Mouse (Mus musculus) activated CD4-positive, CD25-positive, alpha-beta regulatory T cell (primary cell): ENCODE measurements around the gene Pdlim3. TPM values are rescaled to one million over a fixed set of nuclear protein-coding genes. Genes with fewer than 3 reads are reported as not detected.

ENCODE experiments used
- polyA plus RNA-seq, 2 experiments: library from polyadenylated mRNA; unstranded; fragments of 100-300 nt; shearing (Covaris generic); gene quantifications; one replicate each; pipeline ENCODE4 v1.2.1; 2017

Pdlim3 gene
- polyA plus RNA-seq: not detected

DNA sequence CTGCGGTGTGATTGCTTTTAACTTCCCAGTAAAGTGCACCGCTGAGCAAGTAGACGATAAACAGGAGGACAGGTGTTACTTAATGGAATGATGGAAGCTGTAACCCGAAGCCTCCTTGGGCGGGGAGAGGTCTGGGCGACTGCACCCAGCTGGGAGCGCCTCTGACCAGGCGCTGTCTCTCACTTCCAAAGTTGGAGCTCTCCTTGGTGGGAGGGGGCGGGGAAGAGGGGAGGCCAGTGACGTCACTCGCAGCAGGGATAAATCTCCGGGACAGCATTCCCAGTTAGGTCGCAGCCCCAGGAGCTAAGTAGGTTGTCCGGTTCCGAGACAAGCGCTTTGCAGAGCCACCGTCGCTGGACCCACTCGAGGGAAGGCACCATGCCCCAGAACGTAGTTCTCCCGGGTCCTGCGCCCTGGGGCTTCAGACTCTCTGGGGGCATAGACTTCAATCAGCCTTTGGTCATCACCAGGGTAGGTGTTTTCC lies at the start of gene Pdlim3:
Gene Pdlim3, plus strand, starts transcription at position 260 of the 484 bp plus-strand sequence.

DNA sequence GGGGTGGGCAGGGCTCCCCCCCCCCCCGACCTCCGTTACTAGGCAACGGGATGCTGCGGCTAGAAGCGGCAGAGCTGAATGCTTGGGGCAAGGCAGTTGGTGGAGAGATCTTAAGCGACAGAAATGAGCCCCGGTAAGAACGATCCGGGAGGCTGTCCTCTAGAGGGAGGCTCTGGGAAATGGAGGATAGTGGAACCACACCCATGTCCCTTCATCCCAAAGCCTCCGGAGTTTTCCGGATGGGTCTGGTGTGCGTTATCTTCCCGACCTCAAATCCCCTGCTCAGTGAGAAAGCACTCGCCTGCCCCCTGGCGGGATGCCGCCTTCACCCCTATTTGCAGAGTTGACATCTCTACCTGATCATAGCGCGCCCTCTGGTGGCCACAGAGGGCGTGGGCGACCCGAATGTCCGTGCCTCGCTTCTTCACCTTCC lies 49.3 kb downstream of the Pdlim3 start, which contains the start of gene Ccdc110:
Gene Ccdc110, plus strand, starts transcription at position 38 of the 433 bp plus-strand sequence.

Other genes with a start within 250 kb of the Pdlim3 start
- gene Ccdc110, start 49.2 kb downstream of the Pdlim3 start, polyA plus RNA-seq: under 1 TPM in 1 of 2 experiments, not detected in 1; 0.09 TPM
- 1 to 10 TPM; 1.1 to 2.6 TPM for gene 1700029J07Rik, start 89.8 kb downstream of the Pdlim3 start, polyA plus RNA-seq
- gene Ufsp2, start 90.1 kb downstream of the Pdlim3 start, polyA plus RNA-seq: 10 to 100 TPM; 33.2 to 48.0 TPM
- gene Lrp2bp, start 113.8 kb downstream of the Pdlim3 start, polyA plus RNA-seq: under 1 TPM; 0.29 to 0.47 TPM
- gene Ankrd37, start 120.2 kb downstream of the Pdlim3 start, polyA plus RNA-seq: 10 to 100 TPM; 16.3 to 26.9 TPM